Comparison of ENCODE assay signal across 8 mouse cellular contexts in the genomic region with DNA sequence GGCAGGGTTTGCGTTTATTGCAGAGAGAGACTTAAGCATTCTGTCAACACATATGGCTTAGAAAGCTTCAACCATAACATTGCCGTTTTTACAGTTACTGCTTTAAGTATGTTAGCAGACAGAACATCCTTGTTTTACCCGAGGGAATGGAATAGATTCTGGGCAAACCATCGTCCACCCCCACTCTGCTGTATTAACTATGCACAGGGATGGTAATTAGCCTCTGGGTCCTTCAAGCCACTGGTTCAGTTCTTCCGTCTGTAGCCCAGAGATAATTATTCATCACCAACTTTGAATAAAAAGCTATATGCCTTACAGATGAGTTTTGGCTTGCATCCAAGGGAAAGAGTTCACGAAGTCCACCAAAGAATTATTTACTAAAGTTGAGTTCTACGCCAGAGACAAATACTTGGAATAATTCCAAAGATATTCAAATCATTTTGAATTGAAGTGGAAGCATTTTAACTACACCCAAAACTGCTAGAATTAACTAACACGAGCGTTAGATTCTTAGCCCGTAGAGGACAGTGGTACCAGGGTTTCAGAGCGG. TPM values are rescaled to one million over a fixed set of nuclear protein-coding genes. Genes with fewer than 3 reads are reported as not detected.
DNase-seq lines count a peak whose midpoint lies in the region; ATAC-seq lines count a peak whose summit lies in the region.

No protein-coding gene starts in this region.

- no peaks in the 10 kb centered on the region for H3K9me3 ChIP-seq in kidney, embryonic 14.5 days (ENCODE audit: control insufficient read depth, low read length)
- H3K9me3 ChIP-seq in hindbrain, embryonic 16.5 days (ENCODE audit: control insufficient read depth, low read length): no peaks in the 10 kb centered on the region
- no peaks in the 10 kb centered on the region for H3K9me3 ChIP-seq in midbrain, embryonic 14.5 days (ENCODE audit: control insufficient read depth, low read length)

- DNase-seq in kidney, adult 18-20 months: no peak
- DNase-seq in c-Kit-positive CD71-positive TER-119-negative erythroid progenitor cells, embryonic 14.5 days (ENCODE audit: low read depth): peak; percentile 9
- no peak for DNase-seq in midbrain, embryonic 14.5 days
- DNase-seq in natural killer cell, adult 2 months (ENCODE audit: low spot score in 2 of 2): no peak
- DNase-seq in MN1 (ENCODE audit: low spot score): no peak
- DNase-seq in ovary, postnatal 14 days (ENCODE audit: low spot score): no peak

- H3K9ac ChIP-seq in kidney, embryonic 14.5 days (ENCODE audit: low read depth, low read length): peak overlapping the region; percentile 100
- H3K9ac ChIP-seq in hindbrain, embryonic 16.5 days (ENCODE audit: low read depth, low read length): peak overlapping the region; percentile 99
- H3K9ac ChIP-seq in midbrain, embryonic 14.5 days (replicated peaks; ENCODE audit: low read length): peak overlapping the region; percentile 99

- no peak; the same call in 1 of the 2 replicates for ATAC-seq in kidney, embryonic 14.5 days (ENCODE audit: low FRiP score, low TSS enrichment)
- peak; percentile 38 for ATAC-seq in hindbrain, embryonic 16.5 days
- ATAC-seq in midbrain, embryonic 14.5 days (ENCODE audit: low FRiP score, low TSS enrichment): peak; percentile 38

- peak overlapping the region; percentile 83 for H3K4me2 ChIP-seq in kidney, embryonic 14.5 days (replicated peaks; ENCODE audit: low read depth, low read length)
- H3K4me2 ChIP-seq in hindbrain, embryonic 16.5 days (ENCODE audit: low read length): peak overlapping the region; percentile 76
- H3K4me2 ChIP-seq in midbrain, embryonic 14.5 days (ENCODE audit: low read length): peak overlapping the region; percentile 88

- no peaks in the 10 kb centered on the region for H3K36me3 ChIP-seq in kidney, embryonic 14.5 days (ENCODE audit: control insufficient read depth, insufficient read depth, low read length)
- no peaks in the 10 kb centered on the region for H3K36me3 ChIP-seq in hindbrain, embryonic 16.5 days (ENCODE audit: control insufficient read depth, insufficient read depth, low read length)
- H3K36me3 ChIP-seq in midbrain, embryonic 14.5 days (ENCODE audit: control insufficient read depth, insufficient read depth, low read length): no peaks in the 10 kb centered on the region

- H3K27ac ChIP-seq in kidney, embryonic 14.5 days (ENCODE audit: low read depth, low read length): peak overlapping the region; percentile 100
- H3K27ac ChIP-seq in hindbrain, embryonic 16.5 days (ENCODE audit: low read depth, low read length): peak overlapping the region; percentile 100
- H3K27ac ChIP-seq in midbrain, embryonic 14.5 days (replicated peaks; ENCODE audit: low read depth, low read length): peak overlapping the region; percentile 100

- WGBS in kidney, embryonic 14.5 days: 9% methylated on average over 11 of the region's 11 CpGs
- 6% methylated on average over 11 of the region's 11 CpGs for WGBS in hindbrain, embryonic 16.5 days
- WGBS in midbrain, embryonic 14.5 days: 10% methylated on average over 11 of the region's 11 CpGs

- H3K4me3 ChIP-seq in kidney, embryonic 14.5 days (ENCODE audit: low read length): peak overlapping the region; percentile 85
- H3K4me3 ChIP-seq in hindbrain, embryonic 16.5 days (ENCODE audit: low read length): peak overlapping the region; percentile 70
- peak overlapping the region; percentile 88 for H3K4me3 ChIP-seq in midbrain, embryonic 14.5 days (replicated peaks; ENCODE audit: low read depth, low read length)

- no peaks in the 10 kb centered on the region for H3K27me3 ChIP-seq in kidney, embryonic 14.5 days (ENCODE audit: control insufficient read depth, insufficient read depth, low read length)
- H3K27me3 ChIP-seq in hindbrain, embryonic 16.5 days (replicated peaks; ENCODE audit: control insufficient read depth, insufficient read depth, low read length): no peaks in the 10 kb centered on the region
- H3K27me3 ChIP-seq in midbrain, embryonic 14.5 days (ENCODE audit: control insufficient read depth, insufficient read depth, low read length): peaks cover 8% of the 10 kb centered on the region; the same call in 1 of the 2 replicates

- peaks cover 13% of the 10 kb centered on the region for H3K4me1 ChIP-seq in kidney, embryonic 14.5 days (ENCODE audit: control insufficient read depth, insufficient read depth, low read length)
- H3K4me1 ChIP-seq in hindbrain, embryonic 16.5 days (ENCODE audit: control insufficient read depth, insufficient read depth, low read depth, low read length): peaks cover 12% of the 10 kb centered on the region
- H3K4me1 ChIP-seq in midbrain, embryonic 14.5 days (ENCODE audit: control insufficient read depth, insufficient read depth, low read length): peaks cover 21% of the 10 kb centered on the region

RNA-seq across cellular contexts. Expression of a gene that starts 1.6 kb away (rescaled TPM):
- 28.9 and 39.5 TPM in 2 replicates for polyA plus RNA-seq in kidney, embryonic 14.5 days (2014; fragmentation: Nextera tagmentation; extraction: Ambion mirVana)
- polyA plus RNA-seq in hindbrain, embryonic 16.5 days (2015; fragmentation: Nextera tagmentation; extraction: Ambion mirVana): 5.4 and 5.6 TPM in 2 replicates
- polyA plus RNA-seq in midbrain, embryonic 14.5 days (2014; fragmentation: Nextera tagmentation; extraction: Ambion mirVana): 16.0 and 21.7 TPM in 2 replicates
